Mouse (Mus musculus): ENCODE measurements around the gene Mrpl19.

Gene Mrpl19

DNA sequence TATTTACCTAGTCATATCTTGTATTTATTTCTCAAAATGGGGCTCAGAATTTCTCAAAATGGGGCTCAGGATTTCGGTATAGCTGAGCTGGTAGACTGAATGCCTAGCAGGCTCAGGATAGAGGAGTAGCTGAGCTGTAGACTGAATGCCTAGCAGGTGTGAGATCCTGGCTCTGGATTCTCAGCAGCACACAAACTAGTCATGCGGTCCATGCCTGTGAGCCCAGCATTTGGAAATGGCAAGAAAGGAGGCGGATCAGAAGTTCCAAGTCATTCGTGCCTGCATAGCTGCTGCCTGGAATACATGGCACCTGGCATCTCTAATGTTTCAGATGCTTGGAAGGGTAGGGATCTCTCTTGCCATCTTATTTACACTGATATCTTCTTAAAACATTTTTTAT lies 36.4 kb downstream of the Mrpl19 start:
- DNase-seq (ENCODE audit: low spot score): no peak

DNA sequence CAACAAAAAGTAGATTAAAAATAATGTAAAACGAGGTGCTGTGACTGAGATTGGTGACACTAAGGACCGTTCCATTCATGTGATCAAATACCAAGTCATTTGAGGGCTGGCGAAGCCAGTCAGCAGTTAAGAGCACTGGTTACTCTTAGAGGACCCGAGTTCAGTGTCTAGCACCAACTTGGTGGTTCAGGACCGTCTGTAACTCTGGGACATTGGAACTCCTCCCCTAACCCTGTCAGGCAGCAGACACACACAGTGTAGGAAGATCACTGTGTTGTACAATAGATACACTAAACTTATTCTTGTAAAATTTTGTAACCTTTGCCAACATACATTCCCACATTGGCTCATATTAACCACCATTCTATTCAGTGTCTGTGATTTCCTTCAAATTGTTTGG lies 41.5 kb downstream of the Mrpl19 start:
- DNase-seq (ENCODE audit: low spot score): no peak

DNA sequence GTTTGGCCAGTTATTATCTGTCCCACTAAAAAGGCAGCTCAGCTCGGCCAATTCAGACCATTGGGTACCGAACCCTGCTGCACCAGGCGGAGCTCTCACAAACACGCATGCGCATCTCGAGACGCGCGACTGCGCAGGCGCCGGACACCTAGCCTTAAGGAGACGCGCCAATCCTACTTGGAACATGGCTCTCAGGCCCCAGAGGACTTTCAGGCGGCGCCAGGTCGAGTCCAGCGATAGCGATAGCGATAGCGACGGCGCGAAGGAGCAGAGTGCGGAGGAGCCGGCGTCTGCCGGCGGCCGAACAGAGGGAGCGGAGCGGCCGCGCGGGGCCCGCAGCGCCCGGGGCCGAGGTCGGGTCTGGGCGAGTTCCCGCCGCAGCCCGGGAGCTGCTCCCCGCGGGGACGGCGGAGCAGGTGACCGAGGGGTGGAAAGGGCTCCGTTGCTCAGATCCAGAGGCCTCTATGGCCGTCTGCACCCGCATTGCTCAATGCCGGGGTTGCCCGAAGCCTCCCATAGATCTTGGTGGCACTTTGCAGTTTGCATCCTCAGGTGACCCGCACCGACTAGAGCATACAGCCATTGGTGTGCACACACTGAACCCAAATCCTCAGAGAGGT lies 42.1 kb downstream of the Mrpl19 start, which contains the start of gene Gcfc2:
Gene Gcfc2, plus strand, starts transcription at position 147 of the 620 bp plus-strand sequence.
- DNase-seq (ENCODE audit: low spot score): peak; percentile 85

DNA sequence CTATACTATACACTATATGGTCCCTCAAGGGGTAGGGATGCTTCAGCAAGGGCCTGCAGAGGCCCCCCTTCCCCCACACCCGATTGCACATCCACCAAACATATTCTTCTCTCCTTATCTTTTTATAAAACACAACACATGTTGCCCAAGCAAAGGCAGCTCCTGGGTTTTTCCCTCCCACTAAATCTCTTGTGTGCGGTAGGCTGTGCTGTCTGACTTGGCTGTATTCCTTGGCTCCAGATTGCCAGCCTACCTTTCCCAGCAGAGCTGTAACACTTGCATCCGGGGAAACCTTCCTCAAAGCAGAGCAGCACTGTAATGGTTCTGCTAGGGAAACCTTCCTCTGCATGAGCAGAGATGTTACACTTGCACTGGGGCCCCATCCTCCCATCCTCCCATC lies 53.6 kb downstream of the Mrpl19 start:
- peak; percentile 46 for DNase-seq (ENCODE audit: low spot score)

DNA sequence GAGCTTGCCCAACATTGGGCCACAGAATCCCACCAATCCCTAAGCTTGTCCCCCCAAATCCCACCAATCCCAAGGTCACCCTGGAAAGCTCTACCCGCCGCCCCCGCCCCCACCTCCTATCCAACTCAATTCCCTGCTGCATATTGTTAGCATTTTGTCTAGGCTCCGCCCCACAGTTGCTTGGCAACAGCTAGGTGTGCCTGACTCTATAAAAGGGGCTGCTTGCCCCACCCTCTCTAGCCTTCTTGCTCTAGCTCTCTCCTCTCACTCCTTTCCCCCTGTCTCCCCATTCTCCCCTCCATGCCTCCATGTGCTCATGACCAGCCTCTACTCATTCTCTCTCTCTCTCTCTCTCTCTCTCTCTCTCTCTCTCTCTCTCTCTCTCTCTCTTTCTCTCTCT lies 54.0 kb downstream of the Mrpl19 start:
- DNase-seq (ENCODE audit: low spot score): no peak

DNA sequence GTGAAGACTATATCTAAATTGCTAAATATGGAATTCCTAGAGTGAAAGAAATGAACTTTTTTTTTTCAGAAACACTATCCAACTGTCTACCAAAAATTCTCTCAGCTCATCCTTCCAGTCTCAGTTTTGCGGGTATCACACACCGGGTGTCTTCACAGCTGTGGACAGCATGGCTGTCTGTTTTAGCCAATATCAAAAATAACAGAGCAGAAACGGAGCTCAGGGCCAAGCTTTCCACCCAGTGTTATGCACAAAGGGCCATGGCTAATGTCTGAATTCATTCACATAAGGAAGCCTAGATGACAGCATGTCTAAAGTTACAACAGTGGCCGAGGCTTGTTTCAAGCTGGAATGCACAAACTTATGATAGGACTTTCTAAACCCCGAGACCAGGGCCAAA lies 54.5 kb downstream of the Mrpl19 start:
- DNase-seq (ENCODE audit: low spot score): no peak

DNA sequence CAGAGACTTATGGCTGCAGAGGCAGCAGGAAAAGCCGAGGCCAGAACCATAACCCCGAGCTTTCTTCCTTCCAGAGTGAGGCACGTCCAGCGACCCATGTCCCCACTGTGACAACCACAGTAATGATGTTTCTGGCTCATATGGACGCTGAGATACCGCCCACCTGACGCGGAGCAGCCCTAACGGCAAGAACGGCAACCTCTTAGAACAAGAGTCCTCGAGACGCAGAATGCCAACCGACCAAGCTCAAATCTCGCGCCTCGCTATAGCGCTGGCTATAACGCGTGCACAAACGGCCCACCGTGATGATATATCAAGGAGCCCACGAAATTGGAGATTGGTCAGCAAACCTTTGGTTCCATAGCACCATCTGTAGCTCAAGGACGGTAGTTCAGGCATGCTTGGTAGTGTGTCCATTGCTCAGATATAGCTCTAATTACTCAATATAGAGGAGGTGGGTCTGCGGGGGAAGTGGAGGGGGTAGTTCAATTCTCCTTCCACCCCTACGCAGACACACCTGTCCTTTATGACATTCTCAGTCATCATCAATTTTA lies 55.4 kb downstream of the Mrpl19 start:
- no peak for DNase-seq (ENCODE audit: low spot score)

Measured in left cerebral cortex, adult 11 months (tissue).